Mouse (Mus musculus): ENCODE data around the gene Naxd. TPM values are rescaled to one million over a fixed set of nuclear protein-coding genes. Genes with fewer than 3 reads are reported as not detected.
A peak's percentile ranks its signal among the peaks of the same experiment; 100 is the strongest.
"Not testable (repeated sequence)": the region's sequence is repeated elsewhere in the genome, so short reads cannot be mapped to it uniquely, and the experiment has no call there.

Naxd gene
- polyA plus RNA-seq, 1 experiment: 96.5 TPM

GRCm38 (mm10) chr8:11478807-11479527, 18.3 kb upstream of the Naxd start:
- peak overlapping the region; percentile 50; the same call in 1 of the 2 replicates for H3K4me3 ChIP-seq (ENCODE audit: insufficient read depth, low read length)
- H3K4me1 ChIP-seq (ENCODE audit: control insufficient read depth, insufficient read depth, low read length): no peaks in the 10 kb centered on the region
- TF ChIP-seq CTCF (IDR thresholded peaks at IDR 0.05; ENCODE audit: extremely low read depth, insufficient read depth, low read length) (no peak), POLR2A (IDR thresholded peaks at IDR 0.05; ENCODE audit: extremely low read depth, insufficient read depth, low read length) (no peak)
- no peak overlapping the region for H3K27ac ChIP-seq (ENCODE audit: insufficient read depth, low read length)

GRCm38 (mm10) chr8:11479591-11479990, 17.7 kb upstream of the Naxd start:
- Histone ChIP-seq H3K4me1 (ENCODE audit: control insufficient read depth, insufficient read depth, low read length) (no peaks in the 10 kb centered on the region), H3K4me3 (ENCODE audit: insufficient read depth, low read length) (no peak overlapping the region), H3K27ac (ENCODE audit: insufficient read depth, low read length) (no peak overlapping the region)
- TF ChIP-seq CTCF (IDR thresholded peaks at IDR 0.05; ENCODE audit: extremely low read depth, insufficient read depth, low read length) (no peak), POLR2A (IDR thresholded peaks at IDR 0.05; ENCODE audit: extremely low read depth, insufficient read depth, low read length) (no peak)

- Histone ChIP-seq H3K4me1 (ENCODE audit: control insufficient read depth, insufficient read depth, low read length) (no peaks in the 10 kb centered on the region), H3K4me3 (ENCODE audit: insufficient read depth, low read length) (no peak overlapping the region), H3K27ac (ENCODE audit: insufficient read depth, low read length) (no peak overlapping the region)
- TF ChIP-seq CTCF (IDR thresholded peaks at IDR 0.05; ENCODE audit: extremely low read depth, insufficient read depth, low read length) (no peak), POLR2A (IDR thresholded peaks at IDR 0.05; ENCODE audit: extremely low read depth, insufficient read depth, low read length) (no peak)
These were observed 15.4 kb upstream of the Naxd start for GRCm38 (mm10) chr8:11481876-11482275.

- Histone ChIP-seq H3K27ac (ENCODE audit: insufficient read depth, low read length) (no peak overlapping the region), H3K4me3 (ENCODE audit: insufficient read depth, low read length) (no peak overlapping the region), H3K4me1 (ENCODE audit: control insufficient read depth, insufficient read depth, low read length) (no peaks in the 10 kb centered on the region)
- TF ChIP-seq POLR2A (IDR thresholded peaks at IDR 0.05; ENCODE audit: extremely low read depth, insufficient read depth, low read length): no peak
- TF ChIP-seq CTCF (IDR thresholded peaks at IDR 0.05; ENCODE audit: extremely low read depth, insufficient read depth, low read length): no peak
These were observed 14.8 kb upstream of the Naxd start for GRCm38 (mm10) chr8:11482537-11482936.

- no peak overlapping the region for H3K4me3 ChIP-seq (ENCODE audit: insufficient read depth, low read length)
- no peak overlapping the region for H3K27ac ChIP-seq (ENCODE audit: insufficient read depth, low read length)
- no peaks in the 10 kb centered on the region for H3K4me1 ChIP-seq (ENCODE audit: control insufficient read depth, insufficient read depth, low read length)
- TF ChIP-seq POLR2A (IDR thresholded peaks at IDR 0.05; ENCODE audit: extremely low read depth, insufficient read depth, low read length): no peak
- TF ChIP-seq CTCF (IDR thresholded peaks at IDR 0.05; ENCODE audit: extremely low read depth, insufficient read depth, low read length): peak; percentile 79
These were observed 11.2 kb upstream of the Naxd start for GRCm38 (mm10) chr8:11486142-11486541.

GRCm38 (mm10) chr8:11487229-11487628, 10.1 kb upstream of the Naxd start:
- Histone ChIP-seq H3K27ac (ENCODE audit: insufficient read depth, low read length) (no peak overlapping the region), H3K4me1 (ENCODE audit: control insufficient read depth, insufficient read depth, low read length) (no peaks in the 10 kb centered on the region), H3K4me3 (ENCODE audit: insufficient read depth, low read length) (no peak overlapping the region)
- TF ChIP-seq POLR2A (IDR thresholded peaks at IDR 0.05; ENCODE audit: extremely low read depth, insufficient read depth, low read length) (no peak), CTCF (IDR thresholded peaks at IDR 0.05; ENCODE audit: extremely low read depth, insufficient read depth, low read length) (no peak)

GRCm38 (mm10) chr8:11492340-11492739, 5.0 kb upstream of the Naxd start:
- not testable (repeated sequence) for H3K4me3 ChIP-seq (ENCODE audit: insufficient read depth, low read length); H3K27ac ChIP-seq (ENCODE audit: insufficient read depth, low read length); H3K4me1 ChIP-seq (ENCODE audit: control insufficient read depth, insufficient read depth, low read length)

GRCm38 (mm10) chr8:11498281-11498680, 975 bp downstream of the Naxd start:
- no peak overlapping the region for H3K27ac ChIP-seq (ENCODE audit: insufficient read depth, low read length)
- H3K4me1 ChIP-seq (ENCODE audit: control insufficient read depth, insufficient read depth, low read length): peaks cover 6% of the 10 kb centered on the region
- H3K4me3 ChIP-seq (ENCODE audit: insufficient read depth, low read length): peak overlapping the region; percentile 69
- no peak for TF ChIP-seq CTCF (IDR thresholded peaks at IDR 0.05; ENCODE audit: extremely low read depth, insufficient read depth, low read length)
- no peak for TF ChIP-seq POLR2A (IDR thresholded peaks at IDR 0.05; ENCODE audit: extremely low read depth, insufficient read depth, low read length)

GRCm38 (mm10) chr8:11498786-11499485, 1.6 kb downstream of the Naxd start:
- Histone ChIP-seq H3K4me1 (ENCODE audit: control insufficient read depth, insufficient read depth, low read length) (peaks cover 6% of the 10 kb centered on the region), H3K4me3 (ENCODE audit: insufficient read depth, low read length) (no peak overlapping the region; the same call in 1 of the 2 replicates), H3K27ac (ENCODE audit: insufficient read depth, low read length) (no peak overlapping the region)
- TF ChIP-seq POLR2A (IDR thresholded peaks at IDR 0.05; ENCODE audit: extremely low read depth, insufficient read depth, low read length) (no peak), CTCF (IDR thresholded peaks at IDR 0.05; ENCODE audit: extremely low read depth, insufficient read depth, low read length) (no peak)
